Mouse (Mus musculus) cerebellum, adult 8-10 months (tissue): Measurements from ENCODE around the gene Stambpl1.

Experiments
- DNase-seq: peaks from one replicate; pipeline ENCODE4 v3.0.0; 2022

The Stambpl1 gene

DNA sequence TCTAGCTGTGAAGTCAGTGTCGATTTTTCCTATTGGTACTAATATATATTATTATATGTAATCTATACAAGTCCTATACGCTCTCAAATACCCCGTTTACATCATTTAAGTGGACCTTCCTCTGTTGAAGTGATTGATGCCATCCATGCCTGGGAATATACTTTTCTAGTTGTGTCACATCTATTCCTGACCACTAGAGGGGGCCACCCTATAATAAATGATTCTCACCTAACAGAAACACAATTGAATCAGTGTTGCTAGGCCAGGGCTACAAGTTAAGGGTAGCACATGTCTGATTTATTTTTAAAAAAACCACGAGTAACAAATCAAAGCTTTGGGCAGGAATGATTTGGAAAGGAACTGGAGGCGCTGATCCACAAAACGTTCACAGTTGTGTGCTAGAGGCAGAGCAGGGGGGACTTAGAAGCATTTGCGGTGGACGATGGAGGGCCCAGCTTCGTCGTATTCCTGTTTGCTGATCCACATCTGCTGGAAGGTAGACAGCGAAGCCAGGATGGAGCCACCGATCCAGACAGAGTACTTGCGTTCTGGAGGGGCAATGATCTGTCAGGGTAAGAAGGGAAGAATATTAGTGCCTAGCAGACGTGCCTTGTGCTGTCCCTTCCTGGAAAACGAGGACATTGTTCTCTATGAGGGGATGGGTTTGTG is 49.4 kb downstream of the Stambpl1 start:
- no peak for DNase-seq

DNA sequence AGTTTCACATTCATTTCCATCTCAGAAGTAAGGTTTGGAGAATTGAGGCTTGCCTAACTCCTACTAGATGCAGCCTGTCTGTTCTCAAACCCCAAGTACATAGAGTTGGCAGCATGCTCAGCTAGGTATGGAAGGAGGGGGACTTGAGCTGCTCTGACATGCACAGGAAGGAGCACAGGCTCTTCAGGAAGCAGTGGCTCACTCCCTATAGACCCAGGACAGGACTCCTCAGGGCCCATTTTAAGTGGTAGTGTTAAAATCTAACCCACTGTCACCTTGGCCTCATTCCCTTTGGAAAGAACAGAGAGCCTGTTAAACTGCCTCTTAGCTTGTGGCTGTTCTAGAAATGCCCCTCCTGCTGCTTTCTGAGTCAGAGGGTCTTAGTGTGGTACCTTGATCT is 50.9 kb downstream of the Stambpl1 start:
- DNase-seq: no peak

DNA sequence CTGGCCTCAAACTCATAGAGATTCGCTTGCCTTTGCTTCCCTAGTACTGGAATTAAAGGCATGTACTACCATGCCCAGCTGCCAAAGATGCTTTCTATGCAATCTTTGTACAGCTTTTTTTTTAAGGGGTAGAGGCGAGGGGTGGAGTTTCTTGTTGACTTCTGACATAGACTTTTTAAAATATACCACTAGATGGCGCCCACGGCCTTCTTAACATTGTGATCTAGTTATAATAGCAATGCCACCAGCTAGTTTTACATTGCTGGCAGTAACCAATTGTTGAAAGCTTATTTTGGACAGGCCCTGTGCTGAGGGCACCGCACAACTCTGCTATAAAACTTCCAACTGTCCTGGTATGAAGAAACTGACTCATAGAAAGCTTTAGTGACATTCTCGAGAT is 52.0 kb downstream of the Stambpl1 start:
- DNase-seq: peak; percentile 35

- DNase-seq: no peak
Measured at GRCm38 (mm10) chr19:34248558-34248957, 56.5 kb downstream of the Stambpl1 start.

GRCm38 (mm10) chr19:34250621-34251020 is 58.6 kb downstream of the Stambpl1 start:
- no peak for DNase-seq

DNA sequence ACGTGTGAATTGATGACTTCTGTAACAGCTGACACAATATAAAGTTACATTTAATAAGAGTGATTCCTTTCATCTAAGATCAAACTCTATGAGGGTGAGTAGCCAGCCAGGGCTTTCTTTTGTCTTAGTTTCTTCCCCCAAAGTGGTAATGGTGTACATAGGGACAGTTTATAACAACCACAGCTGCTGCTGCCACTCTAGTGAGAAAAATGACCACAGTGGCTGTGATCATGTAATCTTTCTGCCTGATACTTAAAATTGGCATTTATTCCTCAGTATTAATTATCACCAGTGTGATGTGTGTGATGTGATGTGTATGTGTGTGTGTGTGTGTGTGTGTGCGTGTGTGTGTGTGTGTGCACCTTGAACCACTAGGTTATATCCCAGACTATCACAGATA is 59.9 kb downstream of the Stambpl1 start:
- no peak for DNase-seq

DNA sequence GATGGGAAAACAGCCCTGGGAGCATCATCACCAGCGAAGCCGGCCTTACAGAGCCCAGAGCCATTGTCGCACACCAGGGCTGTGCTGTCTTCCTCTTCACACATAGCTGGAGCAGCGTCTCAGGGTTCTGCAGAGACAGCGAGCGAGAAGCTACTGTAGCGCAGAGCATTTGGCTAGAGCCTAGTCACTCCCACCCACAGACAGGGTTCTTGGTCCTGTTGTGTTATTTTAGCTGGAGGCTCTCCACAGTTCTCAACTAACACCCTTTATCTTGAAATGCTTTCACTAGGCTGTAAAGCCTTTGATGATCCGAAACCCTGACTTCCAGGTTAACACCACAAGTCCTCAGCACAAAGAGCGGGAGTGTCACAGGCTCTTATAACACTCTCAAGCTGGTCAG is 60.4 kb downstream of the Stambpl1 start:
- no peak for DNase-seq

GRCm38 (mm10) chr19:34254101-34254879 is 62.3 kb downstream of the Stambpl1 start:
- no peak for DNase-seq

DNA sequence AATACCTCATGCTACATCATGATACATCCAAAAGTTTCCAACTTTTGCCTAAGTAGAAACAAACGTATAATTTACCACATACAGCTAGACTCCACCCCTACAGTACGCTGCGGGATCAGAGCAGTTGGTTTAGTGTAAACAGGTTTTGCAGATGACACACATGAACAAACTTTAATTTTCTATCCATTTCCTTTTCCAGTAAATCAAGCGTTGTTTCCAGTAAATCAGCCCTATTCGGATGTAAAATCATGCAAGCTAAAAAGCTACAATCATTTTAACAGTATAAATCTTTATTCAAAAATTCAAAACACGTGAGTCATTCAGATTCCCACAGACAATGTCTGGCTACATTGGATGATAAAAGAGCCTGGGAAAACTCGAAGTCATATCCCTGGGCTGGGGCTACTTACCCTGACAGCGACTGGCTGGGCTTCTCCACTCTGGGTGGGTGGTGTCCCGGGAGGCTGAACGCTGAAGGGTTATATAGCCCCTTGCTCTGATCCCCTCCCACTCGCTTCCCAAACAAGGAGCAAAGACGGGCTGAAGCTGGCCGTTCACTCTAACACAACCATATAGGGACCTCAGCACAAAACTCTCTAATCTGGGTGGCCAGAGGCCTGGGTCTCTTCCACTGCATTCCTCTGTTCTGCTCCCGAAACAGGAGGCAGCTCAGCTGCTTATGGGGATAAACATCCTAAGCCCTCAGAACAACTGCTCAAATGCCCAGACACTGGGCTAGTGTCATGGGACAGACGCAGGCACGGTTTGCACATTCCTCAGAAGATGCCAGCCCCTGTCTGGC is 63.1 kb downstream of the Stambpl1 start, which contains the start of gene Acta2:
Gene Acta2, minus strand, starts transcription at position 711 of the 802 bp plus-strand sequence.
- no peak for DNase-seq

DNA sequence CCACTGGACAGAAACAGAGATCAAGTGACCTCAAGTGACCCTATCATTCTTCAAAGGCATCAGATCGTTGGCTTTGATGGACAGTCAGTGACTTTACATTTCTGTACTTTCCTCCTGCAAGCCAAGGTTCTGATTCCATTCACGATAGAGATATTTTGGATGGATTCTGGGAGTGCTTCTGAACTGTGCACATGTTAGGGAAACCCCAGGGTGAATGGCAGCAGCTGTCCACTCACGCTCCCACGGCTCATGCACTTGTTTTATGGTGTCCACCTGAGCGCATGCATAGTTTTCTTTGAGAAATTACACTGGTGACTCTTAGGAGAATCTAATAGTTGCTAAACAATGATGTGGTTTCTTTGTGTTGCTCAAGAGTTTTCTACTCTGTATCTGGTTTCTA is 64.1 kb downstream of the Stambpl1 start:
- no peak for DNase-seq

- no peak for DNase-seq
Measured at GRCm38 (mm10) chr19:34256936-34257335, 64.9 kb downstream of the Stambpl1 start.

DNA sequence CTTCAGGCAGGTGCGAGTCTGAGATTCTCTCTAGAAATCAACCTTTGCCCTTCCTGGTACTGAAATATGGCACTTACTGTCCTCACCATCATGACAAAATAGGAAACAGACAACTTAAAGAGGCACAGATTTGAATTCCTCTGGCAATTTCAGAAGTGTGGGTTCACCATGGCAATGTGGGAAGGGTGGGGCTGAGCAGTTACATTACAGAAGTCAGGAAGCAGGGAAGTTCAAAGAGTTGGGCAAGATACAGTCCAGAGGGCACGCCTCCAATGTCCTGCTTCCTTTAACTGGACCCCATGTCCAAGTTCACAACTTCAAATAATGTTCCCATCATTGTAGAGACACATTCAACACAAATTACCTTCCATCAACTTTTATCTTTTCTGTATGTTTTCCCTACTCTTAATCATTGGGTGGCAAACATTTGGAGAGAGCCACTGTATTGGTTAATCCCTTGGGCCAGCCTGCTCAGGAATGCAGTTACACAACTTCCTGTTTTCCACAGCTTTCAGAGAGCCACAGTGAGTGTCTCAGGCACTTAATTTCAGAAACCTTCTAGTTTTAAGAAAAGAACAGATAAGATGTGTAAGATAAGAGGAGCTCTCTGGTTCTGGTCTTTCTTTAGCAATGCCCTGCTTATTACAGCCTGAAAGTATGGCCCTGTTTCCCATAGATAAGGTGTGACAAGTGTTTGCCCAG is 70.4 kb downstream of the Stambpl1 start:
- DNase-seq: no peak

DNA sequence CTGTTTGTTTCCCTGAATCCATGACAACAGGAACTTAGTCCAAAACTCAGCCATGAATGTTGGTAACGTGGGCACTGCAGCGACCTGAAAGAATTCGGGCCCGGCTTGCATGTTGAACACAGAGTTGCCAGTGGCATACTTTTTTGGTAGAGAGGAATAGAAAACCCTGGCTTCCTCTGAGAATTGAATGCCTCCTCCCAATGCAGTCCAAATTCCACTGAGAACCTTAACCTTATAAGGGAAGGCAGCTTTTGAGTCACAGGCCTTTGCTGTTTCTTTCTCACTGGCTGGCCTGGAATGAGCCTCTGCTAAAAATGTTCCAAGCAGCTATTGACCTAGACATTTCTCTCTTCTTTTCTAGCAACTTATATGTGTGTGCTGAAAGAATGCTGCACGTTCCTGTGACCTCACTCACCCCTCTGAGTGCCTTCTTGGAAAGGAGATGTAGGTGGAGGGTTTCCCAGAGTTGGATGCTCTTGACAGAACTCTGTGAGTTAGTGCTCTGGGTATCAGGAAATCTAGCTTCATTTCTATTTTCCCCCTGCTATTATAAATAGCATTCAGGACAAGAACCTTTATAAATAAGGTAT is 73.7 kb downstream of the Stambpl1 start:
- no peak for DNase-seq

DNA sequence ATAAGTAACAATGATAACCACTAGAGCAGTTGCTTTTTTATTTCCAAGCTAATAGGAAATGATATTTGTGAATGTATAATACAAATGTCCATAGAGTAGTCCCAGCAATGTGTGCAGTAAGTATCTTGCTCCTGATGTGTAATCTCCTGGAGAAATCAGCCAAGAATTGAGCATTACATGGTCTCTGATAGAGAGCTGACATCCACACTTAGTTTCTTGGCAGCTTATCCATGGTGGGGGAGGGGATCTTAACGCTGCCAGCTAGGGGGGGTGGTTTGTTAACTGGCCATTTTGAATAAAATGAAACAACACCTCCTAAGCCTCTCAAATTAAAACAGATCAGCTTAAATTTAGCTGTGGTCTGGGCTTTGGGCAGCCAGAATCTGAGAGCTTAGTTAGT is 77.0 kb downstream of the Stambpl1 start:
- DNase-seq: no peak

- no peak for DNase-seq
Measured at GRCm38 (mm10) chr19:34270106-34270726, 78.2 kb downstream of the Stambpl1 start.

- DNase-seq: no peak
Measured at GRCm38 (mm10) chr19:34270824-34271464, 78.9 kb downstream of the Stambpl1 start.

DNA sequence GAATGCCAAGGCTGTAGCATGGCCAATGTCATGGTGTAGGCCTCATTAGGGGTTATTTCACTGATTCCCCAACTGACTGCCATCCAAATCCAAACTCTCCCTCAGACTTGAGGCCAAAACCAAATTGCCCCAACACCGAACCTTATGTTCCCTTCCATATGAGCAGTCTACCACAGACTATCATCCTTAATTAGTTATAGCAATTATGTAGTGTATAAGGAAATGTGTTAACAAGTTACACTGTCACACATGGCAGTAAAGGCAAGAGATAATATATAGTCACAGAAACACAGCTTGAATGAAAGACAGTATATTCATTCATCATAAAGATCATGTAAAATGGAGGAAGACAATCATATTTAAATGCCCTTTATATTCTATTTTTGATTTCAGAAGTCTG is 81.0 kb downstream of the Stambpl1 start:
- no peak for DNase-seq

DNA sequence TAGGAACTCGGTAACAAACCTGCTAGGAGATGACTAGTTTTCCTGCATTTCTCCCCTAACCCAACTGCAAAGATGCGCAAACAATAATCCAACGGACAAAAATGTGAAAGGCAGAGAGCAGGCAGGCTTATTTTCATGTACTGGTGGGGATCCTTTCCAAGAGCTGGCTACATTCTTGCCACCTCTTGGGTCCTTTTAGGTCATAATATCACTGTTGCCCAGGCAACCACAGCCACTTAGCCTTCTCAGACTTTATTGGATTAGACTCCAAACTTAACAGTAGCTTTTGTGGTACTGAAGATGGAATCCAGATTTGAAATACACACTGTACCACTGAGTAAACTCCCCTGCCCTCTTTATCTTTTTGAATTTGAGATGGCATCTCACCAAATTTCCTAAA is 86.0 kb downstream of the Stambpl1 start:
- no peak for DNase-seq

GRCm38 (mm10) chr19:34283614-34284013 is 91.6 kb downstream of the Stambpl1 start:
- DNase-seq: no peak

DNA sequence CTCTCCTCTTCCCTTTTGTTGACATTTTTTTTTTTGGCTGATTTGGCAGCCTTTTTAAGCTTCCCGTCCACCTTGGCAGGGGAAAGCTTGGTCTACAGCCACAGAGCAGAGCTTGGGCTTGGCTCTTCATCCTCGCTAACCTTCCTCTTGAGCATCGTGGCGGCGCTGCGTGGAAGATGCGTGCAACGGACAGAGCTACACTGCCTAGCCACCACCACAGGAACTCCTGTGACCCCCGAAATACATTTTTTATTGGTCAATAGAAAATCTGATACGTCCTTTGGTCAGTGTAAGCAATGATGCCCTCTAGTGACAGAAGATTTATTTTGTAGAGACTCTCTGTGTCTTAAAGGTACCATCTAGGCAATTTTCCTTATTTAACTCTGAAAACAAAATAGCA is 92.4 kb downstream of the Stambpl1 start:
- DNase-seq: no peak

- no peak for DNase-seq
Measured at GRCm38 (mm10) chr19:34284826-34285225, 92.8 kb downstream of the Stambpl1 start.

DNA sequence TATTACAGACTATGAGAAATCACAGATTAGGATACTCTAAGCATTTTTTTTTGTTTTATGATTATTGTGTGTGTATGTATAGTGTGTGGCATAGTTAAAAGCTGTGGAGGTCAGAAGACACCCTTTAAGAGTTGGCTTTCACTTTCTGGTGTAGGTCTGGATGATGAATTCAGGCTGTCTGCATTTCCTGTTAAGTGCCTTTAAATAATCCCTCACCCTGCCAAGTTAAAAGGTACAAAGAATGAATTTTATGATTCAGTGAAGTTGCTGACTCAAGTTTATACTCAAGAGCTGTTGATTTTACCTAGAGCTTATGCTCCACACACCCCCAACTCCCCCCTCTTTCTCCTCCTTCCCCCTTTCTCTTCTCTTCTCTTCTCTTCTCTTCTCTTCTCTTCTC is 95.2 kb downstream of the Stambpl1 start:
- DNase-seq: no peak
